Mouse (Mus musculus) sigmoid colon, adult 10 weeks (tissue): ENCODE data around the gene Hipk1. TPM values are rescaled to one million over a fixed set of nuclear protein-coding genes. Genes with fewer than 3 reads are reported as not detected.

Source experiments
- polyA plus RNA-seq: library from polyadenylated mRNA; stranded (reverse); fragments of 350-450 nt; fragmentation: Illumina TruSeq; extraction: RNeasy Lipid Tissue Mini Kit (QIAGEN cat#74804); gene quantifications from one replicate; pipeline ENCODE4 v1.2.3, GENCODE M21; 2014; ENCODE audit warnings: low read depth, low replicate concordance

Gene Hipk1
- polyA plus RNA-seq, result 120 TPM

DNA sequence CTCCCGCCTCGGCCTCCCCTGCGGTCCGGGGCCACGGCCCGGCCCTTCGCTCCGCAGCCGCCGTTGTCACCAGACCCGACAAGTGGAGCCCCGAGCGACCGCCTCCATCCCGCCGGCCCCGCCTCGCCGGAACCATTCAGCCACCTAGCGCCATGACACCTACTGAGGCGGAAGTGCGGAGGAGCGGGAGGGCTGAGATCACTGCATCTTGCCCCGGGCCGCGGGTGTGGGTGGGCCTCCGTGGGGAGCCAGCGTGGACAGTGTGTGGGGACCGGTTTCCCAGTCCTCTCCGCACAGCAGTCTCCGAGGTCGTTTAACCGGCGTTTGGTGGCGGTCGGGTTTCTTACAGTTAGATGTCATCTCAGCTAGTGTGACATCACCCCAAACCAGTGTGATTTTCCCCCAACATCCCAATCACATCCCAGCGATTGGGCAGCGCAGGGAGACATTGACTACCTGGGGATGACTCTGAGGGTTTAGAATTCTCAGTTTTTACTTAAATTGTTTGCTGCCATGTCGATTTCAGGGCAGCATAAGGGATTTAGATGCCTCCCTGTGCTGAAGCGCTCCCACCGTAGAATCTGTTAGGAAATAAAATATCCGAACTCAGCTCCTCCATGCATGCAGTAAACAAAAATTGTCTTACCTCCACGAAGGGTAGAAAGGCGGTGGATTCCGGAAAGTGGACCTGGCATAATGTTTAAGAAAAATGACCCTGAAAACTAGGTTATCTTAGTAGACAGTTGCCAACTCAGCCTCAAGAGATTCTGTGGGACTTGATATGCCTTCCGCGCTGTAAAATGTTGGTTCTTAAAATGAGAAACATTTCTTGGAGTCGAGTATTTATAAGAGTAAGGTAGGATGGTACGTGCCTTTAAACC lies at the start of gene Hipk1:
TSS of gene Hipk1 (minus strand) at position 334 of the 881 bp plus-strand sequence.

DNA sequence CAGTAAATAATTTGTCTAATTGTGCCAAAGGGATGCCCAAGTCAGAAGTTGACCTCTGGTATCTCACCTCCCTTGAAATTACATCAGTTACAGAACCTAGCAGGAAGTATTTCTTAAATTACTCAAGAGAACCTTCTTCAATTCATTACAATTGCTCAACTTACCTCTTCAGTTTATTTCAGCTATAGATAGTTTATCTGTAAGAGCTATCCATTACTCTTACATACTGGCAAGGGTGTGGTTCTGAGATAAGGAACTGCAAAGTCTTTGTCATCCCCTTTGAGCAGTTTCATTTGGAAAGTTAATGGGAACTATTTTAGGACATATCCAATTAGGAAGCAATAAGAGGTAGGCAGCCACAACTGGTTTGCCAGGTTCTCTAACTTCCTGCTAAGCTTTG lies 41.1 kb upstream of the Hipk1 start, which contains the start of gene Bcl2l15:
TSS of gene Bcl2l15 (plus strand) at position 176 of the 400 bp plus-strand sequence.

DNA sequence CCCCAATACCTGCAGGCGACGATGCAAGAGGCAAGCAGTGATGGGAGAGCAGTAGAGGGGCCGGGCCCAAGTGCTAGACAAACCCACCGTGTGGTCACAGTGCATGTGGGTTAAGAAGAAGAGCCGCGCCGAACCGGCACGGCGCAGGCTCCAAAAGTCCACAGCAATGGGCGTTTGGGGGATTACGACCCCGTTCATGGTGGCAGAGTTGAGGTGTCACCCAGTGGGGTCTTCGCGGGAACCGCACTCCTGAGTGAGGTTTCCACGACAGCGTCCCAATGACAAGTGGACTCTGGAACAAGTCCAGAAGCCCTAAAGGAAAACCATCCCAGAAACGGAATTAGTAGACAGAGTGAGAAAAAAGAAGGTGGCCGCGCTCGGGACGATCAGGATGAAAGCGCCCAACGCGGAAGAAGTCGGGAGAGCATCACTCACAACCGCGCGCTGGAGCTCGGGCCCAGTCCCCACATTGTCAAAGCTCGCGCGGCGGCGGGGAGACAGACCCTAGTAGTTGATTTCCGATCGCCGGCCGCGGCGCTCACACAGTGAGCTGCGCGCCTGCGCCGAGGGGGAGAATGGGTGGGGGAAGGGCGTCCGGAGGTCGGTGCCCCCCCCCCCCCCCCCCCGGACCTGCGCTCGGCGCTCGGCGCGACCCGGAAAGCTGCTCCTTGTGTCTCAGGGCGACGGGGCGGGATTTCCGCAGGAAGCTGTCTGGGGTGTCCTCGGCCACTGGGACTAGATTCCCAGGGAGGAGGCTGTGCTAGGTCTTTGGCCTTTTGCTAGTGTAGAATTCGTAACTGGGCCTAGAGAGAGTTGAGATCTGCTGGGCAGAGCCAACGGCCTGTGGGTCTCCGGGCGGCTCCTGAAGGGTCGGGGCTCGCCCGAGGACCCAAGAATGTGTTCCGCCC lies 17.8 kb upstream of the Hipk1 start, which contains the start of the genes Dclre1b, Ap4b1 and Gm43064:
TSS of gene Dclre1b (minus strand) at position 554 of the 908 bp plus-strand sequence.
TSS of gene Ap4b1 (plus strand) at position 630 of the 908 bp plus-strand sequence.
TSS of gene Gm43064 (plus strand) at position 683 of the 908 bp plus-strand sequence.

DNA sequence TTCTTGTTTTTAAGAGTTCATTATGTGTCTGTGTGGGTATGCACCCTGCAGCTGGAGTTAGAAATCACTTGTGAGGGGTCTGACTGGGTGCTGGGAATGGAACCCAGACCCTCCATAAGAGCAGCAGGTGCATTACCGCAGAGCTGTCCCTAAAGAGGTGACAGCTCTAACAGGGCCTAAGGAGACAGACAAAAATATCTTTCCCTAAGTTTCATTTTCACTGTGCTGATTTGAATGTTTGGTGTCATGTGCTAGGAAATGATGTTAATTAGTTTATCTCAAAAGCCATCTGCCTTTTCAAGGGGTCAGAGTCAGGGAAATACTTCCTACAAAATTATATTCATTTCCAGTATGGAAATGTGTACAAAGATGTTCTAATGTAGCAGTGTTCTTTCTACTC lies 52.0 kb downstream of the Hipk1 start, which contains the start of gene Gm10964:
TSS of gene Gm10964 (plus strand) at position 38 of the 400 bp plus-strand sequence.

DNA sequence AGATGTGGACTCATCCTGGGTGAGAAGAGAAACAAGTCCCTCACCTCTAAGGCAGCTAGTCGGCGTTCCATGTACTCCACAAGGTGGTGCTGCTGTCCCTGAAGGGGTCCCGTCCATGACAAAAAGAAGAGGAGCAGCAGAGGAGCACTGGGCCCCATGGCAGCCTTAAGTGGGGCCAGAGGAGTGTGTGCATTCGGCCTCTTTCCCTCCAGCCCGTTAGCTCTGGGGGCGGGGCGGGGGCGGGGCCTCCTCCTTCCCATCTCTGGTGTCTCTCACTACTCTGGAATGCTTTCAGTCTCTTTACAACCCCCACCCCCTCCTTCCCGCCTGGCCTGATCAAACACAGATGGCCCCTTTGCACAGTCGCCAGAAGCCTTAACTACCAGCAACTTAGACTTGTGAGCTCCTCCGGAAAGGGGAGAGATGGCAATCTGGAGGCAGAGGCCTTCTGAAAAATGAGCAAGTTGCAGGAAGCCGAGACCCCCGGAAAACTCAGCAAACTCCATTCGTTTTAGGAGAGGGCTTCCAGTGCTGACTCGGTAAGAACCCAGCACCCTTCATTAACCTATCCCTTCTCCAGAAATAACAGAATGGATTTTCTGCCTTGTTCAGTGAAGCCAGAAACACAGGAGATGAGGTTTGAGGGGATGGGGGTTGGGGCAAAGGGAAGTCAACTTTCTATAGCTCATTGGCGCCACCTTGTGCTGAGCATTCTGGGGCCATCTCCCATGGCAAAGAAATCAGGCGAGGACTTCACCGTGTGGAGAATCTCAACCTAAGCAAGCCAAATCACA lies 53.4 kb downstream of the Hipk1 start, which contains the start of gene Olfml3:
TSS of gene Olfml3 (minus strand) at position 224 of the 794 bp plus-strand sequence.

Other genes starting within 250 kb of the Hipk1 start
- gene Syt6, start 216.3 kb downstream of the Hipk1 start, polyA plus RNA-seq, result 4.6 TPM
- gene Atg4a-ps, start 145.5 kb downstream of the Hipk1 start, polyA plus RNA-seq, result not detected
- 7.2 TPM for gene Olfml3, start 53.6 kb downstream of the Hipk1 start, polyA plus RNA-seq
- gene Gm10964, start 52.2 kb downstream of the Hipk1 start, polyA plus RNA-seq, result not detected
- 9.7 TPM for gene Dclre1b, start 17.9 kb upstream of the Hipk1 start, polyA plus RNA-seq
- 17.0 TPM for gene Ap4b1, start 18.0 kb upstream of the Hipk1 start, polyA plus RNA-seq
- not detected for gene Gm43064, start 18.0 kb upstream of the Hipk1 start, polyA plus RNA-seq
- 0.85 TPM for gene Bcl2l15, start 41.0 kb upstream of the Hipk1 start, polyA plus RNA-seq
- 11.2 TPM for gene Ptpn22, start 68.2 kb upstream of the Hipk1 start, polyA plus RNA-seq
- gene Rsbn1, start 122.6 kb upstream of the Hipk1 start, polyA plus RNA-seq, result 57.3 TPM
- gene Phtf1, start 176.5 kb upstream of the Hipk1 start, polyA plus RNA-seq, result 23.2 TPM